Mouse (Mus musculus) erythroblast, embryonic 14.5 days (primary cell): ENCODE results near the gene Rgl1. TPM values are rescaled to one million over a fixed set of nuclear protein-coding genes. Genes with fewer than 3 reads are reported as not detected.

Source experiments
- H3K27me3 ChIP-seq: 2 replicates; pipeline ENCODE4 v1.6.1; 2012; ENCODE audit warnings: inconsistent platforms; ENCODE audit not compliant: control insufficient read depth
- H3K36me3 ChIP-seq: 2 replicates; pipeline ENCODE4 v1.6.1; 2012; ENCODE audit warnings: mild to moderate bottlenecking, inconsistent platforms; ENCODE audit not compliant: control insufficient read depth
- H3K4me1 ChIP-seq: 2 replicates; pipeline ENCODE4 v1.6.1; 2012; ENCODE audit warnings: inconsistent platforms; ENCODE audit not compliant: control insufficient read depth
- H3K4me3 ChIP-seq: replicated peaks from 2 replicates; pipeline ENCODE3; 2012; ENCODE audit warnings: moderate library complexity, mild to moderate bottlenecking, inconsistent platforms
- H3K9me3 ChIP-seq: 2 replicates; pipeline ENCODE4 v1.6.1; 2012; ENCODE audit warnings: low read length, inconsistent platforms, mixed read lengths; ENCODE audit not compliant: control insufficient read depth
- GATA1 ChIP-seq: IDR thresholded peaks from 2 replicates; pipeline ENCODE4 v1.6.1; 2012; ENCODE audit warnings: low read length, inconsistent platforms, mixed read lengths
- TAL1 ChIP-seq: IDR thresholded peaks from 3 replicates; pipeline ENCODE4 v1.6.1; 2012; ENCODE audit warnings: low read length, inconsistent platforms, mixed read lengths
- polyA plus RNA-seq: library from polyadenylated mRNA; stranded (reverse); fragments of >175 nt; gene quantifications from 2 replicates; pipeline ENCODE4 v1.2.3, GENCODE M21; 2012

Gene Rgl1
- polyA plus RNA-seq, 1 experiment = 0.03 TPM

DNA sequence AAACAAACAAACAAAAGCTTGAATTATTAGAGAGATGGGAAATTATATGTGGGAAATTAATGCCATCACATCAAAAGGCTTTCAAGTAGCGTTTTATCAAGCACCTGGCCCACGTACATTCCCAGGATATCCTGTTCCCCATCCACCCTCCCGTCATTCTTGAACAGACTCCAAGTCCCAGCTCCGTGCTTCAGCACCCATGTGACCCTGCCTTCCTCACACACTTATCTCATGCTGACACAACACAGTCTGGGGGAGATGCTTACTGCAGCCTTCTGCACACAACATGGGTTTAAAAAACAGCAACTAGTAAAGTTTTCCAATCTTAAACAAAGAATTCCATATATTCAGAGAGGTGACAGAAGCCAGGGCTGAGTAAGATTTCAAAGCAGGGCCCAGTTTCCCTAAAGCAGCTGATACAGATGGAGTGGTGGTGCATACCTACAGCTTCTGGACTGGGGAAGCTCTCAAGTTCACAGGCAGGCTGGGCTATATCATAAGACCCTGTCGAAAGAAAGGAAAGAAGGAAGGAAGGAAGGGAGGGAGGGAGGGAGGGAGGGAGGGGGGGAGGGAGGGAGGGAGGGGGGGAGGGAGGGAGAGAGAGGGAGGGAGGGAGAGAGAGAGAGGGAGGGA is 38.4 kb downstream of the Rgl1 start:
- Histone ChIP-seq H3K9me3 (no peaks in the 10 kb centered on the region), H3K27me3 (peaks cover 9% of the 10 kb centered on the region), H3K36me3 (no peaks in the 10 kb centered on the region), H3K4me3 (no peak overlapping the region), H3K4me1 (no peaks in the 10 kb centered on the region)
- TF ChIP-seq GATA1 (no peak), TAL1 (no peak)

GRCm38 (mm10) chr1:152726095-152726494 is 40.1 kb downstream of the Rgl1 start:
- Histone ChIP-seq H3K36me3 (no peaks in the 10 kb centered on the region), H3K27me3 (peaks cover 5% of the 10 kb centered on the region), H3K4me1 (no peaks in the 10 kb centered on the region), H3K9me3 (no peaks in the 10 kb centered on the region), H3K4me3 (no peak overlapping the region)
- no peak for TF ChIP-seq TAL1
- TF ChIP-seq GATA1 = no peak

GRCm38 (mm10) chr1:152724286-152724685 is 41.9 kb downstream of the Rgl1 start:
- Histone ChIP-seq H3K4me3 (no peak overlapping the region), H3K9me3 (no peaks in the 10 kb centered on the region), H3K4me1 (no peaks in the 10 kb centered on the region), H3K27me3 (no peaks in the 10 kb centered on the region), H3K36me3 (no peaks in the 10 kb centered on the region)
- no peak for TF ChIP-seq GATA1
- TF ChIP-seq TAL1 = no peak

- Histone ChIP-seq H3K9me3 (no peaks in the 10 kb centered on the region), H3K4me3 (no peak overlapping the region), H3K27me3 (no peaks in the 10 kb centered on the region), H3K36me3 (no peaks in the 10 kb centered on the region), H3K4me1 (no peaks in the 10 kb centered on the region)
- no peak for TF ChIP-seq GATA1
- TF ChIP-seq TAL1 = no peak
These were observed 44.5 kb downstream of the Rgl1 start for GRCm38 (mm10) chr1:152721535-152722198.

- no peak for TF ChIP-seq TAL1
- TF ChIP-seq GATA1 = no peak
- no peaks in the 10 kb centered on the region for H3K36me3 ChIP-seq
- H3K9me3 ChIP-seq = no peaks in the 10 kb centered on the region
- H3K27me3 ChIP-seq = no peaks in the 10 kb centered on the region
- no peaks in the 10 kb centered on the region for H3K4me1 ChIP-seq
- no peak overlapping the region for H3K4me3 ChIP-seq
These were observed 45.2 kb downstream of the Rgl1 start for GRCm38 (mm10) chr1:152720969-152721368.

- H3K9me3 ChIP-seq = no peaks in the 10 kb centered on the region
- H3K4me3 ChIP-seq = no peak overlapping the region
- TF ChIP-seq TAL1 = no peak
- no peak for TF ChIP-seq GATA1
- H3K36me3 ChIP-seq = no peaks in the 10 kb centered on the region
- H3K27me3 ChIP-seq = no peaks in the 10 kb centered on the region
- H3K4me1 ChIP-seq = no peaks in the 10 kb centered on the region
These were observed 48.0 kb downstream of the Rgl1 start for GRCm38 (mm10) chr1:152718200-152718599.

DNA sequence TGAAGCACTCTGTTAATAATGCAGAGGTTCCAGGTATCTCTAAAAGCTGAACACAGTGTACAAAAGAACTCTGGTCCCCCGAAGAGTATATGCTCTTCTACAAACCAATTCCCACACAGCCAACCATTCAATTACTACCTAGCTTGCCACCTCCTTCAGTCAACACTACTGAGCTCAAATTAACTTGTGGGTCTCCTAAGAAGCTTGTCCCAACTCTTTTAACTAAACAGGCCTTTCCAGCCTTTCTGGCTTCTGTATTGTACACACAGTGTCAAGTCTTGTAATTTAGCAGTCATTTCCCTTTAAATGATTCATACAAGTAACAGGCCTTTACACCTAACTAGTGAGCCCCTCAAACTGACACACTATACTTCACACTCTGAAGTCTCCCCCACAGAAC is 48.8 kb downstream of the Rgl1 start:
- Histone ChIP-seq H3K4me3 (no peak overlapping the region), H3K9me3 (no peaks in the 10 kb centered on the region), H3K4me1 (no peaks in the 10 kb centered on the region), H3K27me3 (no peaks in the 10 kb centered on the region), H3K36me3 (no peaks in the 10 kb centered on the region)
- TF ChIP-seq TAL1 (no peak), GATA1 (no peak)

GRCm38 (mm10) chr1:152714405-152714804 is 51.7 kb downstream of the Rgl1 start:
- no peaks in the 10 kb centered on the region for H3K27me3 ChIP-seq
- H3K9me3 ChIP-seq = no peaks in the 10 kb centered on the region
- H3K4me3 ChIP-seq = no peak overlapping the region
- no peaks in the 10 kb centered on the region for H3K4me1 ChIP-seq
- TF ChIP-seq GATA1 = no peak
- no peak for TF ChIP-seq TAL1
- no peaks in the 10 kb centered on the region for H3K36me3 ChIP-seq

- no peaks in the 10 kb centered on the region for H3K27me3 ChIP-seq
- no peak for TF ChIP-seq GATA1
- no peak for TF ChIP-seq TAL1
- no peak overlapping the region for H3K4me3 ChIP-seq
- H3K9me3 ChIP-seq = no peaks in the 10 kb centered on the region
- no peaks in the 10 kb centered on the region for H3K36me3 ChIP-seq
- no peaks in the 10 kb centered on the region for H3K4me1 ChIP-seq
These were observed 52.2 kb downstream of the Rgl1 start for GRCm38 (mm10) chr1:152713924-152714323.

- no peaks in the 10 kb centered on the region for H3K27me3 ChIP-seq
- no peaks in the 10 kb centered on the region for H3K9me3 ChIP-seq
- no peaks in the 10 kb centered on the region for H3K4me1 ChIP-seq
- no peaks in the 10 kb centered on the region for H3K36me3 ChIP-seq
- no peak for TF ChIP-seq GATA1
- TF ChIP-seq TAL1 = no peak
- no peak overlapping the region for H3K4me3 ChIP-seq
These were observed 55.1 kb downstream of the Rgl1 start for GRCm38 (mm10) chr1:152711037-152711436.
